Mouse (Mus musculus) embryo, embryonic 10 days (tissue): ENCODE results near the gene Prc1.
"Not testable (repeated sequence)": the region's sequence is repeated elsewhere in the genome, so short reads cannot be mapped to it uniquely, and the experiment has no call there.

Experiments
- DNase-seq: peaks from one replicate; pipeline ENCODE4 v3.0.0-alpha.2; 2015; ENCODE audit warnings: low spot score

The Prc1 gene

GRCm38 (mm10) chr7:80285725-80286124 is 8.5 kb upstream of the Prc1 start:
- no peak for DNase-seq

GRCm38 (mm10) chr7:80287736-80288135 is 6.5 kb upstream of the Prc1 start:
- no peak for DNase-seq

GRCm38 (mm10) chr7:80294764-80295648 is 756 bp downstream of the Prc1 start:
- DNase-seq: peak; percentile 63

GRCm38 (mm10) chr7:80296462-80296861 is 2.2 kb downstream of the Prc1 start:
- no peak for DNase-seq

- no peak for DNase-seq
These were observed 2.8 kb downstream of the Prc1 start for GRCm38 (mm10) chr7:80297041-80297440.

GRCm38 (mm10) chr7:80298754-80299153 is 4.5 kb downstream of the Prc1 start:
- no peak for DNase-seq

GRCm38 (mm10) chr7:80299568-80299967 is 5.3 kb downstream of the Prc1 start:
- DNase-seq: no peak

- no peak for DNase-seq
These were observed 7.3 kb downstream of the Prc1 start for GRCm38 (mm10) chr7:80301522-80301921.

GRCm38 (mm10) chr7:80307766-80308165 is 13.5 kb downstream of the Prc1 start:
- DNase-seq: no peak

GRCm38 (mm10) chr7:80310771-80311170 is 16.5 kb downstream of the Prc1 start:
- DNase-seq: no peak

- no peak for DNase-seq
These were observed 21.5 kb downstream of the Prc1 start for GRCm38 (mm10) chr7:80315733-80316132.

GRCm38 (mm10) chr7:80317439-80318115 is 23.3 kb downstream of the Prc1 start:
- no peak for DNase-seq

GRCm38 (mm10) chr7:80318670-80319069 is 24.4 kb downstream of the Prc1 start:
- no peak for DNase-seq

- no peak for DNase-seq
These were observed 25.7 kb downstream of the Prc1 start for GRCm38 (mm10) chr7:80319846-80320496.

GRCm38 (mm10) chr7:80323336-80323735 is 29.1 kb downstream of the Prc1 start:
- DNase-seq: no peak

GRCm38 (mm10) chr7:80324043-80324815 is 30.0 kb downstream of the Prc1 start, which contains the start of gene Rccd1:
Gene Rccd1 (minus strand): TSS chr7:80324454.
- peak; percentile 99 for DNase-seq

- not testable (repeated sequence) for DNase-seq
These were observed 30.5 kb downstream of the Prc1 start for GRCm38 (mm10) chr7:80324816-80325119.

- DNase-seq: no peak
These were observed 31.1 kb downstream of the Prc1 start for GRCm38 (mm10) chr7:80325292-80325868.

- no peak for DNase-seq
These were observed 31.8 kb downstream of the Prc1 start for GRCm38 (mm10) chr7:80326076-80326475.

GRCm38 (mm10) chr7:80330278-80330677 is 36.0 kb downstream of the Prc1 start:
- DNase-seq: no peak

- DNase-seq: no peak
These were observed 37.2 kb downstream of the Prc1 start for GRCm38 (mm10) chr7:80331433-80331832.

- DNase-seq: no peak
These were observed 40.6 kb downstream of the Prc1 start for GRCm38 (mm10) chr7:80334848-80335247.
